Mouse (Mus musculus): ENCODE results near the gene Hcar2. TPM values are rescaled to one million over a fixed set of nuclear protein-coding genes. Genes with fewer than 3 reads are reported as not detected.
A peak's percentile ranks its signal among the peaks of the same experiment; 100 is the strongest.

Gene Hcar2
- 0.10 TPM in 1 of 2 replicates, not detected in the other for polyA plus RNA-seq (2015; fragmentation: Nextera tagmentation; extraction: Ambion mirVana)

DNA sequence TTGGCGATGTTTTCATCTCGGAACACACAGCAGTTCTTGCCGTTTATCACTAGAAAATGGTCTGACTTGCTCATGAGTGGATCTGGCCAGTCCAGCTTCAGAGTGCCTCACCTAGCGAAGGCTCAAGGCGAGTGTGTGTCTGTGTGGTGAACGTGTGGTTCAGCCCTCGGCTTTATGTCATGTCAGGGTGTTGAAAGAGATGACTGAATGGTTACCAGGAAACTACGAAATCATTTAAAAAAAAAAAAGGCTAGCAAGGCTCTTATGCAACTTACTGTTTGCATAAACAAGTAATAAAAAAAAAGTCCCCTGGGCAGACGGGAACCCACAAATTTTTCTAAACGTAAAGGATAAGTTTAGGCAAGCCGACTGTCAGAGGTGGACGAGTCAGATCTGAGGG is at the start of gene Hcar2:
Gene Hcar2, minus strand, starts transcription at position 135 of the 400 bp plus-strand sequence.
- ATAC-seq (replicated peaks; ENCODE audit: low FRiP score), result no peak
- peaks cover 9% of the 10 kb centered on the region for H3K4me1 ChIP-seq
- H3K9ac ChIP-seq, result no peak within 1 kb of the TSS
- 77% methylated on average over 12 of the region's 12 CpGs for WGBS
- no peak within 1 kb of the TSS for H3K27ac ChIP-seq
- no peak within 1 kb of the TSS for H3K4me3 ChIP-seq (replicated peaks)
- no peaks in the 10 kb centered on the region for H3K9me3 ChIP-seq (replicated peaks)
- H3K4me2 ChIP-seq, result no peak within 1 kb of the TSS
- H3K36me3 ChIP-seq, result no peaks in the 10 kb centered on the region
- H3K27me3 ChIP-seq, result no peaks in the 10 kb centered on the region

DNA sequence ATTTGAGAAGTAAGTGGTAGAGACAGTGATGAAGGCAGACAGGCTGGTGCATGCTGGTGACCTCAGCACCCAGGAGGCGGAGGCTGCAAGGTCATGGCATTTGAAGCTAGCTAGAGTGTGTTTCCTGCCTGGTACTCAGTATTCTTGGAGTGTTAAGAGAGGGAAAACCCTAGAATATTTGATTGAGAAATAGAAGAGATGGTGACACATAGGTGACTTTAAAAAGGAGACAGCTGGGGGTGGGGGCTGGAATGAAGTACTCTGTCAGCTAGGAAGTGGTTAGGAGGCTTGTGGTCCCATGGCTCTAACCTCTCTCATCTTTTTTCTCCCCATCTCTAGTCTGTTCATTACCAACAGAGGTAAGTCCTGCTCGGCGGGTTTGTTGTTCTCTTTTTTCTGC is 49.6 kb upstream of the Hcar2 start:
- no peaks in the 10 kb centered on the region for H3K9me3 ChIP-seq (replicated peaks)
- no peak for ATAC-seq (replicated peaks; ENCODE audit: low FRiP score)
- no peaks in the 10 kb centered on the region for H3K27me3 ChIP-seq
- peaks cover 90% of the 10 kb centered on the region for H3K36me3 ChIP-seq
- no peak overlapping the region for H3K4me2 ChIP-seq
- no peak overlapping the region for H3K27ac ChIP-seq
- H3K9ac ChIP-seq, result no peak overlapping the region
- H3K4me1 ChIP-seq, result no peaks in the 10 kb centered on the region
- 83% methylated on average over 3 of the region's 3 CpGs for WGBS
- H3K4me3 ChIP-seq (replicated peaks), result no peak overlapping the region

DNA sequence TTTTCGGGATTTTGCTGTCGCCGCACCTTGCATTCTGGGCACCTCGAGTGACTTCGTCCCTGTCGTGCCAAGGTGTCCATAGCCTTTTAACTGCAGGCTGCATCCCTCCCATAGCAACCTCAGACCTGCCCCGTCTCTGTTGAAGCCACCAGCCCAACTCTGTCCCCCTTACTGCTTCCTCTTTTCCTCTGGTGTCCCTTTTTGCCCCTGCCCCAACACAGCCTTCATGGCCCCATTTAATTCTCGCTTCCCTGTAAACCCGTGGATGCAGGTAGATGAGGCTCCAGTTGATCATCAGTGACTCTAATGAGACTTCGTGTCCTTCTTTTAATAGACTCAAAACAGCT is 42.3 kb upstream of the Hcar2 start:
- H3K27me3 ChIP-seq, result no peaks in the 10 kb centered on the region
- H3K4me2 ChIP-seq, result peak overlapping the region; percentile 86
- H3K36me3 ChIP-seq, result peaks cover 45% of the 10 kb centered on the region
- peak overlapping the region; percentile 89 for H3K27ac ChIP-seq
- whole genome bisulfite sequencing, result 2% methylated on average over 10 of the region's 10 CpGs
- no peaks in the 10 kb centered on the region for H3K9me3 ChIP-seq (replicated peaks)
- H3K4me1 ChIP-seq, result peaks cover 24% of the 10 kb centered on the region
- H3K9ac ChIP-seq, result peak overlapping the region; percentile 99
- no peak; the same call in 1 of the 2 replicates for ATAC-seq (replicated peaks; ENCODE audit: low FRiP score)
- H3K4me3 ChIP-seq (replicated peaks), result peak overlapping the region; percentile 92

DNA sequence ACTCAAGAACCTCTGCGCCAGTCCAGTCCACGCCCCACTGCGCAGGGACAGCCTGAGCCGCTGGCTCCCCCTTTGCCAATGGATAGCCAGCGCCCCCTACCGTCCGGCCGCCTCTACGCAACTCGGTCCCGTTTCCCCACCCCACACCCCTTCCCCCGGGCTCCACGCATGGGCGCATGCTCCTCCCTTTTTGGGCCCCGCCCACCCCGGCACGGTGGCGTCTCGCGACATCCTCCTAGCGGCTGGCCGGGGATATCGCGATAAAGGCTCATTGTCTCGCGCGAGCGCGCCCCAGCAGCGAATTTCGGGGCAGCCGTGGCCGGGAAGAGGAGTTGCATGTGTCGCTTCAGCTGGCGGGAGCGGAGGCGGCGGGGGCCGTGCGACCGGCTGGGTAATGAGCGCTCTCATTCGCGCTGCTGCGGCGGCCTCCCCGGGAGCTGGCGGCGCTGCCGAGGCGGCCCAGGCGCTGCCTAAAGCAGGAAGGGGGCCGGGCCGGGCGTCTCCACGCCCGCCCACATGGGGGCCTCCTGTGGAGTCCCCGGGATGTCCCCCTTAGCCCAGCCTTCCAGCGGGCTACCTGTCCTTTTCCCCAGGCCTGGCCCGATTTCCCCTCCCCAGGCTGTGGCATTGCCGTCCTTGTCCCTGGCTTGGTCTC is 41.8 kb upstream of the Hcar2 start, which contains the start of gene Denr:
Gene Denr, plus strand, starts transcription at position 200 of the 655 bp plus-strand sequence.
- Histone ChIP-seq H3K27me3 (no peaks in the 10 kb centered on the region), H3K9ac (peak within 1 kb of the TSS; percentile 99), H3K4me3 (replicated peaks) (peak within 1 kb of the TSS; percentile 92), H3K9me3 (replicated peaks) (no peaks in the 10 kb centered on the region), H3K27ac (peak within 1 kb of the TSS; percentile 89), H3K36me3 (peaks cover 41% of the 10 kb centered on the region), H3K4me1 (peaks cover 24% of the 10 kb centered on the region), H3K4me2 (peak within 1 kb of the TSS; percentile 86)
- WGBS, result under 1% methylated on average over 55 of the region's 61 CpGs
- ATAC-seq (replicated peaks; ENCODE audit: low FRiP score), result peak; percentile 95

DNA sequence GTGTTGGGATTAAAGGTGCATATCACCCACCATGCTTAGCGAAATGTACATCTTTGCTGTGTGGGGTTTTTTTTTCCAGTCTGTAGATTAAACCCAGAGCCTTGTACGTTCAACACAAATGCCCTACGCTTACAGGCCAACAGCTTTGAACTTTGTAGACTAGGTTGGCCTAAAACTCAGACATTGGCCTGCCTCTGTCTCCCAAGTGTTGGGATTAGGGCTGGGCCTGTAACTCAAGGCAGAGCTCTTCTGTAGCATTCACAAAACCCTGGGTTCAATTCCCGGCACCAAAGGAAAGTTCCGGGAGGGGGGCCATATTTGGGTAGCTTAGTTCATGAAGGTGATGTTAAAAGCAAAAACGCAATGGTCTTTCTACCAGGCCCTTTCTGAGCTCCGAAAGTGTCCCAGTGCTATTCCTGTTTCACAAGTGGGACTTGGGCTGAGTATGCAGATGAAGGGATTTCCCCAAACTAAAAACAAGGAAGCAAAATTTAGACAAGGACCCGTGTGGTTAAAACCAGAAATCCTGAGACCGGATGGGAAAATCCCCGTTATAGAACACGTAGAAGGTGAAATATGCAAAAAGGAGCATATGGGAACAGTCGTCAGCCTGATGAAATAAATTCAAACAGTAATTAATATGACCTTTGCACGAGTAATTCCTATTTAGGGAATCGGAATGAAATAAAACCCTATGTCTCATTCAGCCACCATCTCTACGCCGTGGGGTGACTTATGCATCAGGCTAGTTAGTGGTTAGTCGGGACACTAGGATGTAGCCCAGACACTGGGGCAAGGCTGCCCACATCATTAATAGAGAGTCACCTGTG is 41.1 kb upstream of the Hcar2 start:
- Histone ChIP-seq H3K4me1 (peaks cover 24% of the 10 kb centered on the region), H3K4me2 (peak overlapping the region; percentile 86), H3K4me3 (replicated peaks) (peak overlapping the region; percentile 92), H3K27ac (no peak overlapping the region), H3K36me3 (peaks cover 33% of the 10 kb centered on the region), H3K27me3 (no peaks in the 10 kb centered on the region), H3K9me3 (replicated peaks) (no peaks in the 10 kb centered on the region), H3K9ac (no peak overlapping the region)
- WGBS, result 68% methylated on average over 17 of the region's 17 CpGs
- no peak for ATAC-seq (replicated peaks; ENCODE audit: low FRiP score)

DNA sequence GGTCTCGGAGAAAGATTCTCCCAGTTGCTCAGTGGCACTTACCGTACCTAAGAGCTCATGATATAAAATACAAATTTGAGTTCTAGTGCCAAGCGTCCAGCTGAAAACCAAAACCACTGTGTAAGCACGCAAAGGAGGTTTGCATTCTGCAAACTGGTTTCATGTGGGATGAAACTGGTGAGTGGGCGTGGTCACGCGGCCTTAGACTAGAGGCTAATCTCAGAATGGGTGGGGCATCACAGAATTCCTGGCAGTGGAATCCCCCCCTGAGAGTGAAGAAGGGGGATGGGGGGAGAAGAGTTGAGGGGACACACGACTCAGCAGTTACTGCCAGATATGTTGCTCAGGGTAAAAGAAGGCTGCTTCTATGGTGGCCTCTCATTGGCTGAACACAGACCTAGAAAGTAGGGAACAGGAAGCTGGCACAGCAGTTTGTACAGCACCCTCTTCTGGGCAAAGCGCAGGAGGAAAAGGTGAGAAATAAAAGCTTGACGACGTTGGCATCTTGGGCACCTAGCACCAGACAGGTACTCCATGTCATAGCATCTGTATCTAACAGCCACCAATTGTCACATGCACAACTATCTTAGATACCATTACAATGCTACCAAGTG is 38.9 kb upstream of the Hcar2 start:
- WGBS, result 74% methylated on average over 11 of the region's 11 CpGs
- H3K9ac ChIP-seq, result no peak overlapping the region
- H3K27ac ChIP-seq, result no peak overlapping the region
- peaks cover 11% of the 10 kb centered on the region for H3K36me3 ChIP-seq
- no peak for ATAC-seq (replicated peaks; ENCODE audit: low FRiP score)
- peaks cover 22% of the 10 kb centered on the region for H3K4me1 ChIP-seq
- no peak overlapping the region for H3K4me3 ChIP-seq (replicated peaks)
- no peaks in the 10 kb centered on the region for H3K9me3 ChIP-seq (replicated peaks)
- no peaks in the 10 kb centered on the region for H3K27me3 ChIP-seq
- H3K4me2 ChIP-seq, result no peak overlapping the region

DNA sequence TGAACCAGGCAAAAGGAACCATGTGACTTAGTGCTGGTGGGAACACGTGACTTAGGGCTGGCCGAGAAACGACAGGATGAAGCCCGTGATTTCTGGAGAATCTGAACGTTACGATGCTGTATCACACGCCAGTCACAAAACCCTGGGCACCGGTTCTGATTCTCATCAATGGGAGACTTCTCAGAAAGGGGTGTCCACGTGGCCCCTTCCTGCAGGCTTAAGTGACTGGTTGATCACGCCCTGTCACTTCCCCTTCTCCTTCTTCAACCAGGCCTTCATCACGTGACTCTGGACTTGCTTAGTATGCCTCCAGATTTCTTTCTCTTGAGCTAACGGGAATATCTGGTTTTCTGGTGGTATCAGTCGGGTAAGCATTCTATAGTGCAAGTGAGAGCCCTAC is 32.1 kb upstream of the Hcar2 start:
- Histone ChIP-seq H3K27me3 (no peaks in the 10 kb centered on the region), H3K9me3 (replicated peaks) (no peaks in the 10 kb centered on the region), H3K27ac (no peak overlapping the region), H3K36me3 (no peaks in the 10 kb centered on the region), H3K4me2 (no peak overlapping the region), H3K9ac (no peak overlapping the region), H3K4me1 (peaks cover 5% of the 10 kb centered on the region; the same call in 1 of the 2 replicates), H3K4me3 (replicated peaks) (no peak overlapping the region)
- no peak for ATAC-seq (replicated peaks; ENCODE audit: low FRiP score)
- 82% methylated on average over 13 of the region's 13 CpGs for WGBS

DNA sequence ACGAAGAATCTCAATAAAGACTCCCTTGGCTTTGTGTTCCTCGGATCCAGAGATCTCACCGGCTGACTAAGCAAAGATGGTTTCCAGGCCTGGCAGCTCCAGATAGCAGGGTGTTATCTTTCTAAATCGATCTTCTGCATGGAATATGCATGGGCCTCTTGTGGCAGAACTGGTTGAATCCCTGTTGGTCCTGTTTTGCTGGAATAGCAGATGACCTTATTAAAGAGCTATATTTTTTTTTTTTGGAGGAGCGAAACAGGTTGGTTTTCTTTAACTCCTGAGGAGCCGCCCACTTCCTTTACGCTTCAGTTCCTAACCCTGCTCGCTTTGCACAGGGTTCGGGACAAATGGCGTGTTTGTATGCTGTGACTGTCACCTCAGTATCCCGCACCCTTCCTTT is 31.1 kb upstream of the Hcar2 start:
- no peak overlapping the region for H3K4me3 ChIP-seq (replicated peaks)
- no peak for ATAC-seq (replicated peaks; ENCODE audit: low FRiP score)
- no peaks in the 10 kb centered on the region for H3K27me3 ChIP-seq
- H3K27ac ChIP-seq, result peak overlapping the region; percentile 42
- H3K4me2 ChIP-seq, result no peak overlapping the region
- H3K4me1 ChIP-seq, result peaks cover 8% of the 10 kb centered on the region; the same call in 1 of the 2 replicates
- no peak overlapping the region for H3K9ac ChIP-seq
- H3K9me3 ChIP-seq (replicated peaks), result no peaks in the 10 kb centered on the region
- H3K36me3 ChIP-seq, result no peaks in the 10 kb centered on the region
- 55% methylated on average over 11 of the region's 11 CpGs for WGBS

DNA sequence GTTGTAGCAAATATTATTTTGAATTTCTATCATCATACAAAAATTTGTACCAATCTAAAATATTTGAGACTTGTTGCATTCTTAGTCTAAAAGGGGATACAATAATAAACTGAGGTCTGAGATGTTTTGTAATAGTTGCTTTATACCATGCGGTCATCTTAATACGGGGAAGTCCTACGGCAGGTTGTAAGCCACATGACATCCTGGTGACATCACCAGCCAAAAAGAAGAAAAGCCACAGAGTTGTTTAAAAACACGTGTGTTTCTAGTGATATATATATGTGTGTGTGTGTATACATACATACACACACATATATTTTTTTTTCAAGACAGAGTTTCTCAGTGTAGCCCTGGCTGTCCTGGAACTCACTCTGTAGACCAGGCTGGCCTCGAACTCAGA is 28.2 kb upstream of the Hcar2 start:
- no peaks in the 10 kb centered on the region for H3K27me3 ChIP-seq
- H3K36me3 ChIP-seq, result no peaks in the 10 kb centered on the region
- H3K9ac ChIP-seq, result no peak overlapping the region
- H3K9me3 ChIP-seq (replicated peaks), result no peaks in the 10 kb centered on the region
- 87% methylated on average over 5 of the region's 5 CpGs for WGBS
- H3K27ac ChIP-seq, result no peak overlapping the region
- H3K4me2 ChIP-seq, result no peak overlapping the region
- H3K4me3 ChIP-seq (replicated peaks), result no peak overlapping the region
- no peak for ATAC-seq (replicated peaks; ENCODE audit: low FRiP score)
- H3K4me1 ChIP-seq, result peaks cover 8% of the 10 kb centered on the region; the same call in 1 of the 2 replicates

DNA sequence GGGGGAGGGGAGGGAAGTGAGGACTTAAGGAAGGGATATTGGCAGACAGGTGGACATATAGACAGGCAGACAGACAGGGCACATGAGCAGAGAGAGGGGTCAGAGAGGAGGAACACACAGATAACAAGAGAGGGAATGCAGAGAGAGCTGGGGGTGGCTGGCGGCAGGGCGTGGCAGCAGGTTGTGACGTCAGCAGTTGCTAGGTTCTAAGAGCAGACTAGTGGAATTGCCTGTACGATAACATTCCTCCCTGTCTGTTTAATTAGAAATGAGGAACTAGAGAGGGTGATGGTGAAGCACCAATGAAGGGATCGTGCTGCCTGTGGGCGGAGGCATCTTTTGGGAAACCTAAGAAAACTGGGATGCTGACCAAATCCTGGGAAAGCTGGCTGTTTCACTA is 26.4 kb upstream of the Hcar2 start:
- 58% methylated on average over 6 of the region's 6 CpGs for WGBS
- peaks cover 4% of the 10 kb centered on the region; the same call in 1 of the 2 replicates for H3K4me1 ChIP-seq
- H3K4me2 ChIP-seq, result no peak overlapping the region
- no peaks in the 10 kb centered on the region for H3K9me3 ChIP-seq (replicated peaks)
- no peak overlapping the region for H3K9ac ChIP-seq
- ATAC-seq (replicated peaks; ENCODE audit: low FRiP score), result no peak
- no peaks in the 10 kb centered on the region for H3K36me3 ChIP-seq
- H3K27ac ChIP-seq, result no peak overlapping the region
- no peaks in the 10 kb centered on the region for H3K27me3 ChIP-seq
- no peak overlapping the region for H3K4me3 ChIP-seq (replicated peaks)

DNA sequence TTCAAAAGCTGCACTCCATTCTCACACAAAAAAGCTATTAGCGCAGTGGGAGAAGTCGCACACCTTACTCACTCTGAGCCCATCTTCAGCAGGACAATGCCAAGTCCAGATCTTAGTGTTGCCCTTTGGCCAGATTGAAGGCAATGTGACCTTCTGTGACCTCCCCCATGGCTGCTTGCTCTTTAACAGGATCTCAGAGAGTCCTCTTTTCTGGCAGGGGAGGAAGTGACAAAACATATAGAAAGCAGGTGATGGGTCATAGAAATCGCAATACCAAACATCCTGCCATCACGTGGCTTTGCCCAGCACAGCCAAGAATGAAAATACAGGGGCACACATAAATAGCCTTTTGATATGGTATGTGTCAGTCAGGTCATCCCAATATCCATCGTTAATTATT is 25.7 kb upstream of the Hcar2 start:
- 79% methylated on average over 5 of the region's 5 CpGs for WGBS
- H3K4me1 ChIP-seq, result 0 out of 2 replicates have a peak, but pooled peaks cover 3% of the 10 kb centered on the region
- no peaks in the 10 kb centered on the region for H3K9me3 ChIP-seq (replicated peaks)
- H3K4me3 ChIP-seq (replicated peaks), result no peak overlapping the region
- H3K36me3 ChIP-seq, result no peaks in the 10 kb centered on the region
- no peak for ATAC-seq (replicated peaks; ENCODE audit: low FRiP score)
- no peak overlapping the region for H3K9ac ChIP-seq
- no peak overlapping the region for H3K27ac ChIP-seq
- H3K27me3 ChIP-seq, result no peaks in the 10 kb centered on the region
- H3K4me2 ChIP-seq, result no peak overlapping the region

DNA sequence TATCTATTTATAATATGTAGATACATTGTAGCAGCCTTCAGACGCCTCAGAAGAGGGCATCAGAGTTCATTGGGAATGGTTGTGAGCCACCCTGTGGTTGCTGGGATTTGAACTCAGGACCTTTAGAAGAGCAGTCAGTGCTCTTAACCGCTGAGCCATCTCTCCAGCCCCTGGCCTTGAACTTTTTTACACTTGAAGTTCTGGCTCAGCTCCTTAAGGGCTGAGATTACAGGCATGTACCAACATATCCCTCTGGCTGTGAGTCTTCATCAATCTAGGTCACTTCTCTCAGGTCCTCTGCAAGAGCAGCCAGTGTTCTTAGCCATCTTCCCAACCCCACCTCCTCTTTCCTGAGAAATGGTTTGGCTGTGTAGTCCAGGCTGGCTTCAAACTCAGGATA is 25.0 kb upstream of the Hcar2 start:
- H3K4me2 ChIP-seq, result no peak overlapping the region
- no peak for ATAC-seq (replicated peaks; ENCODE audit: low FRiP score)
- WGBS, result 65% methylated on average over 2 of the region's 2 CpGs
- H3K27me3 ChIP-seq, result no peaks in the 10 kb centered on the region
- no peak overlapping the region for H3K27ac ChIP-seq
- no peak overlapping the region for H3K9ac ChIP-seq
- no peak overlapping the region for H3K4me3 ChIP-seq (replicated peaks)
- H3K4me1 ChIP-seq, result 0 out of 2 replicates have a peak, but pooled peaks cover 3% of the 10 kb centered on the region
- no peaks in the 10 kb centered on the region for H3K9me3 ChIP-seq (replicated peaks)
- no peaks in the 10 kb centered on the region for H3K36me3 ChIP-seq

All from kidney, embryonic 15.5 days (tissue).